Comparison of ENCODE assay signal across 27 mouse cellular contexts in genomic region chr1:134168567-134168966, GRCm38 (mm10). TPM values are rescaled to one million over a fixed set of nuclear protein-coding genes. Genes with fewer than 3 reads are reported as not detected.
DNase-seq lines count a peak whose midpoint lies in the region; ATAC-seq and TF ChIP-seq lines count a peak whose summit lies in the region.
"Had no signal": no experiment of that assay in that cellular context is flagged by ENCODE, and none has a peak within 500 bp of the region (broad histone marks: within the 10 kb centered on the region; RNA-seq: fewer than 3 reads in every experiment).

No protein-coding gene starts in this region.

- no peak overlapping the region for H3K9ac ChIP-seq in liver, embryonic 11.5 days (ENCODE audit: low read depth, low read length)
- H3K9ac ChIP-seq in intestine, embryonic 15.5 days: no peak overlapping the region
- H3K9ac ChIP-seq in intestine, postnatal 0 days (ENCODE audit: low read depth, low read length): no peak overlapping the region
- H3K9ac ChIP-seq: embryonic facial prominence, embryonic 13.5 days; forebrain, embryonic 12.5 days; forebrain, embryonic 15.5 days; hindbrain, embryonic 12.5 days; hindbrain, embryonic 15.5 days had no signal

- DNase-seq in liver, embryonic 11.5 days (ENCODE audit: low spot score): no peak
- DNase-seq in liver: no peak
- no peak for DNase-seq in embryonic facial prominence, embryonic 10.5 days (ENCODE audit: low spot score)
- DNase-seq in gastrocnemius, postnatal 14 days: no peak
- DNase-seq: adrenal gland, postnatal 10 days; adrenal gland, postnatal 36 days; B cell, adult 2 months; gastrocnemius, postnatal 36 days had no signal

- no peaks in the 10 kb centered on the region for H3K27me3 ChIP-seq in liver, embryonic 11.5 days (replicated peaks; ENCODE audit: control insufficient read depth, insufficient read depth, low read length)
- H3K27me3 ChIP-seq in intestine, embryonic 15.5 days (replicated peaks): no peaks in the 10 kb centered on the region
- H3K27me3 ChIP-seq in intestine, postnatal 0 days (replicated peaks; ENCODE audit: control insufficient read depth, insufficient read depth, low read length): no peaks in the 10 kb centered on the region
- no peaks in the 10 kb centered on the region for H3K27me3 ChIP-seq in small intestine, adult 2 months (ENCODE audit: control insufficient read depth, insufficient read depth, low read length)
- no peaks in the 10 kb centered on the region for H3K27me3 ChIP-seq in embryonic facial prominence, embryonic 10.5 days (replicated peaks; ENCODE audit: low read depth, poor library complexity, severe bottlenecking)
- H3K27me3 ChIP-seq: CH12.LX; embryonic facial prominence, embryonic 13.5 days; forebrain, embryonic 12.5 days; forebrain, embryonic 15.5 days; hindbrain, embryonic 12.5 days; hindbrain, embryonic 15.5 days had no signal

- intact Hi-C loops in gastrocnemius, postnatal 14 days (cut with DNase I; ENCODE audit: low total_unique reads): no loop called here

- H3K4me2 ChIP-seq in liver, embryonic 11.5 days: no peak overlapping the region
- no peak overlapping the region for H3K4me2 ChIP-seq in intestine, embryonic 15.5 days (replicated peaks)
- no peak overlapping the region for H3K4me2 ChIP-seq in intestine, postnatal 0 days (replicated peaks; ENCODE audit: low read depth)
- H3K4me2 ChIP-seq: embryonic facial prominence, embryonic 13.5 days; forebrain, embryonic 12.5 days; forebrain, embryonic 15.5 days; hindbrain, embryonic 12.5 days; hindbrain, embryonic 15.5 days had no signal

- H3K4me1 ChIP-seq in liver, embryonic 11.5 days (replicated peaks; ENCODE audit: control insufficient read depth, insufficient read depth, low read length): peaks cover 5% of the 10 kb centered on the region; the same call in 1 of the 2 replicates
- H3K4me1 ChIP-seq in intestine, embryonic 15.5 days (replicated peaks): 0 out of 2 replicates have a peak, but pooled peaks cover 4% of the 10 kb centered on the region
- no peaks in the 10 kb centered on the region for H3K4me1 ChIP-seq in intestine, postnatal 0 days (replicated peaks; ENCODE audit: control insufficient read depth, insufficient read depth, low read length)
- peaks cover 10% of the 10 kb centered on the region; the same call in 1 of the 2 replicates for H3K4me1 ChIP-seq in small intestine, adult 2 months (ENCODE audit: control insufficient read depth, insufficient read depth, insufficient read length, low read length)
- peaks cover 11% of the 10 kb centered on the region; the same call in 1 of the 2 replicates for H3K4me1 ChIP-seq in embryonic facial prominence, embryonic 10.5 days
- H3K4me1 ChIP-seq: embryonic facial prominence, embryonic 13.5 days; forebrain, embryonic 12.5 days; forebrain, embryonic 15.5 days; hindbrain, embryonic 15.5 days had no signal

- H3K4me3 ChIP-seq in liver, embryonic 11.5 days (ENCODE audit: low read depth, low read length): no peak overlapping the region
- H3K4me3 ChIP-seq in intestine, embryonic 15.5 days (replicated peaks): no peak overlapping the region
- no peak overlapping the region for H3K4me3 ChIP-seq in intestine, postnatal 0 days (ENCODE audit: low read depth, low read length)
- H3K4me3 ChIP-seq in small intestine, adult 2 months (ENCODE audit: low read depth, low read length): no peak overlapping the region
- H3K4me3 ChIP-seq in embryonic facial prominence, embryonic 10.5 days: no peak overlapping the region
- H3K4me3 ChIP-seq: embryonic facial prominence, embryonic 13.5 days; erythroblast, embryonic 14.5 days; forebrain, embryonic 12.5 days; forebrain, embryonic 15.5 days; hindbrain, embryonic 12.5 days; hindbrain, embryonic 15.5 days had no signal

- H3K27ac ChIP-seq in liver, embryonic 11.5 days (ENCODE audit: low read depth, low read length): no peak overlapping the region
- H3K27ac ChIP-seq in intestine, embryonic 15.5 days: no peak overlapping the region
- no peak overlapping the region for H3K27ac ChIP-seq in intestine, postnatal 0 days (ENCODE audit: low read depth, low read length)
- H3K27ac ChIP-seq in small intestine, adult 2 months (ENCODE audit: insufficient read depth, low read depth, low read length): peak overlapping the region; percentile 4; the same call in 1 of the 2 replicates
- no peak overlapping the region for H3K27ac ChIP-seq in embryonic facial prominence, embryonic 10.5 days (replicated peaks)
- H3K27ac ChIP-seq: embryonic facial prominence, embryonic 13.5 days; forebrain, embryonic 12.5 days; forebrain, embryonic 15.5 days; hindbrain, embryonic 12.5 days; hindbrain, embryonic 15.5 days had no signal

- H3K9me3 ChIP-seq in liver, embryonic 11.5 days (ENCODE audit: control insufficient read depth, low read length): no peaks in the 10 kb centered on the region
- no peaks in the 10 kb centered on the region for H3K9me3 ChIP-seq in intestine, embryonic 15.5 days
- no peaks in the 10 kb centered on the region for H3K9me3 ChIP-seq in intestine, postnatal 0 days (ENCODE audit: control insufficient read depth)
- H3K9me3 ChIP-seq in embryonic facial prominence, embryonic 10.5 days: 0 out of 2 replicates have a peak, but pooled peaks cover 5% of the 10 kb centered on the region
- H3K9me3 ChIP-seq: embryonic facial prominence, embryonic 13.5 days; forebrain, embryonic 12.5 days; forebrain, embryonic 15.5 days; G1E; hindbrain, embryonic 15.5 days had no signal

- peak; percentile 53; the same call in 1 of the 2 replicates for ATAC-seq in liver, embryonic 11.5 days (replicated peaks; ENCODE audit: low FRiP score)
- peak; percentile 91 for ATAC-seq in intestine, embryonic 15.5 days
- ATAC-seq in intestine, postnatal 0 days: peak; percentile 91
- ATAC-seq: forebrain, embryonic 15.5 days; Patski had no signal

- no peaks in the 10 kb centered on the region for H3K36me3 ChIP-seq in liver, embryonic 11.5 days (ENCODE audit: control insufficient read depth, insufficient read depth, low read length)
- H3K36me3 ChIP-seq in intestine, embryonic 15.5 days: no peaks in the 10 kb centered on the region
- H3K36me3 ChIP-seq in intestine, postnatal 0 days (ENCODE audit: control insufficient read depth, insufficient read depth): no peaks in the 10 kb centered on the region
- H3K36me3 ChIP-seq in small intestine, adult 2 months (ENCODE audit: control insufficient read depth, insufficient read depth, low read length): no peaks in the 10 kb centered on the region
- no peaks in the 10 kb centered on the region for H3K36me3 ChIP-seq in embryonic facial prominence, embryonic 10.5 days (replicated peaks)
- H3K36me3 ChIP-seq: embryonic facial prominence, embryonic 13.5 days; forebrain, embryonic 12.5 days; forebrain, embryonic 15.5 days; G1E; hindbrain, embryonic 12.5 days; hindbrain, embryonic 15.5 days had no signal

- TF ChIP-seq POLR2A in small intestine, adult 2 months (IDR thresholded peaks at IDR 0.05; ENCODE audit: low read depth, low read length): no peak

- WGBS in liver, embryonic 11.5 days: 56% methylated on average over 3 of the region's 3 CpGs
- 66% methylated on average over 3 of the region's 3 CpGs for WGBS in intestine, embryonic 15.5 days
- 40% methylated on average over 3 of the region's 3 CpGs for WGBS in intestine, postnatal 0 days
- 23% methylated on average over 3 of the region's 3 CpGs for WGBS in small intestine, adult 2 months
- WGBS in embryonic facial prominence, embryonic 10.5 days: 84% methylated on average over 3 of the region's 3 CpGs

- no peak for TF ChIP-seq CTCF in intestine, postnatal 0 days (IDR thresholded peaks at IDR 0.05; ENCODE audit: low read depth)
- TF ChIP-seq CTCF in small intestine, adult 2 months (IDR thresholded peaks at IDR 0.05; ENCODE audit: extremely low read depth, insufficient read length, insufficient replicate concordance, low read depth, low read length): no peak

RNA-seq across cellular contexts. Expression of gene Chil1, which starts 13.4 kb away (rescaled TPM):
- 0.41 and 0.49 TPM in 2 replicates for polyA plus RNA-seq in liver, embryonic 11.5 days (2014; fragmentation: Nextera tagmentation; extraction: Ambion mirVana)
- 0.44 and 0.58 TPM in 2 replicates for polyA plus RNA-seq in intestine, embryonic 15.5 days (2015; fragmentation: Nextera tagmentation; extraction: Ambion mirVana)
- polyA plus RNA-seq in intestine, postnatal 0 days (2015; fragmentation: Nextera tagmentation; extraction: Ambion mirVana): 0.50 and 0.99 TPM in 2 replicates
- 0.46 and 0.88 TPM in 2 replicates for polyA plus RNA-seq in small intestine, adult 2 months (2012; rRNA removed)
- polyA plus RNA-seq in embryonic facial prominence, embryonic 10.5 days (2016; fragmentation: Nextera tagmentation; extraction: Ambion mirVana): 0.96 and 0.99 TPM in 2 replicates
- 1 to 10 TPM; 1.4 to 2.0 TPM for total RNA-seq in gastrocnemius, postnatal 14 days (2021)
- total RNA-seq: G1E had no signal
- polyA plus RNA-seq: erythroblast, embryonic 14.5 days; G1E had no signal

RNA-seq across cellular contexts. Expression of gene Mybph, which starts 24.7 kb away (rescaled TPM):
- polyA plus RNA-seq in liver, embryonic 11.5 days (2014; fragmentation: Nextera tagmentation; extraction: Ambion mirVana): 0.36 and 0.71 TPM in 2 replicates
- polyA plus RNA-seq in intestine, embryonic 15.5 days (2015; fragmentation: Nextera tagmentation; extraction: Ambion mirVana): 0.15 and 0.52 TPM in 2 replicates
- polyA plus RNA-seq in intestine, postnatal 0 days (2015; fragmentation: Nextera tagmentation; extraction: Ambion mirVana): 0.13 TPM in 1 of 2 replicates, not detected in the other
- 0.05 and 0.08 TPM in 2 replicates for polyA plus RNA-seq in small intestine, adult 2 months (2012; rRNA removed)
- 0.49 and 1.4 TPM in 2 replicates for polyA plus RNA-seq in embryonic facial prominence, embryonic 10.5 days (2016; fragmentation: Nextera tagmentation; extraction: Ambion mirVana)
- 100 to 1,000 TPM; 716 to 830 TPM for total RNA-seq in gastrocnemius, postnatal 14 days (2021)
- total RNA-seq: common myeloid progenitor, adult 5-6 weeks; granulocyte monocyte progenitor cell, adult 5-6 weeks; heart, postnatal 25 days; hematopoietic stem cell, adult 5-6 weeks had no signal
- polyA plus RNA-seq: erythroblast, embryonic 14.5 days; forebrain, embryonic 15.5 days; G1E; Patski had no signal

RNA-seq across cellular contexts. Expression of gene Chit1, which starts 57.5 kb away (rescaled TPM):
- not detected in 2 replicates for polyA plus RNA-seq in liver, embryonic 11.5 days (2014; fragmentation: Nextera tagmentation; extraction: Ambion mirVana)
- polyA plus RNA-seq in intestine, embryonic 15.5 days (2015; fragmentation: Nextera tagmentation; extraction: Ambion mirVana): not detected in 2 replicates
- polyA plus RNA-seq in intestine, postnatal 0 days (2015; fragmentation: Nextera tagmentation; extraction: Ambion mirVana): 0.25 TPM in 1 of 2 replicates, not detected in the other
- 1.6 TPM in 1 of 2 replicates, not detected in the other for polyA plus RNA-seq in small intestine, adult 2 months (2012; rRNA removed)
- 0.09 TPM in 1 of 2 replicates, not detected in the other for polyA plus RNA-seq in embryonic facial prominence, embryonic 10.5 days (2016; fragmentation: Nextera tagmentation; extraction: Ambion mirVana)
- total RNA-seq in gastrocnemius, postnatal 14 days (2021): not detected
- total RNA-seq: adrenal gland, adult 18-20 months; adrenal gland, postnatal 36 days; G1E; gastrocnemius, adult 8-10 months; gastrocnemius, postnatal 36 days; heart, adult 8-10 months; heart, postnatal 25 days; hematopoietic stem cell, adult 5-6 weeks had no signal
- polyA plus RNA-seq: embryonic facial prominence, embryonic 13.5 days; erythroblast, embryonic 14.5 days; forebrain, embryonic 12.5 days; G1E; hindbrain, embryonic 12.5 days; Patski had no signal
